Mouse (Mus musculus) urinary bladder, adult 18-20 months (tissue): ENCODE results near the gene Serpina3k.
"Not testable (repeated sequence)": the region's sequence is repeated elsewhere in the genome, so short reads cannot be mapped to it uniquely, and the experiment has no call there.

Experiments
- DNase-seq, 2 experiments: peaks; one replicate each; pipeline ENCODE4 v3.0.0; 2022; ENCODE audit warnings: low spot score in 2 of 2, mixed read lengths in 2 of 2

Serpina3k gene

GRCm38 (mm10) chr12:104338226-104338625 lies at the start of gene Serpina3k, which contains the start of gene Serpina3m:
Serpina3k (plus strand) TSS chr12:104338486.
Serpina3m (plus strand) TSS chr12:104338486.
- not testable (repeated sequence) for DNase-seq

- DNase-seq: no peak
Measured at GRCm38 (mm10) chr12:104289872-104290271, 48.4 kb upstream of the Serpina3k start.

DNA sequence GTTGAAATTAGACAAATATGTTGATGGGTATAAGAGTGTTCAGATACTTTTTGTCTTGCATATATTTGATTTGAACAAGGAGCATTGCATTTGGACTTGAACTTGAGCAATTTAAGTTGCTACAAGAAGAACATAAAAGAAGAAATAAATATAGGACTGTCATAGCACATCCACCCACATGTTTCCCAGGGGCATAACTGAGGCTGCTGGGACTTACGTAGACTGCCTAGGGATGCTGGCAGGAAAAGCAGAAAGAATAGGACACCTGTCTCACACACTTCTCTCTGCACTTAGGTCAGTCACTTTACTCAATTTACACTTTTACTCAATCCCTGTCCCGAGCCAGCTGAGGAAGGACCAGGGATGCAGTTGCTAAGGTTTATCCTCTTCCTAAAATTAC lies 44.3 kb upstream of the Serpina3k start:
- no peak for DNase-seq

GRCm38 (mm10) chr12:104298049-104298448 lies 40.2 kb upstream of the Serpina3k start:
- DNase-seq: no peak

- no peak for DNase-seq
Measured at GRCm38 (mm10) chr12:104305991-104306390, 32.3 kb upstream of the Serpina3k start.

GRCm38 (mm10) chr12:104314253-104314652 lies 24.0 kb upstream of the Serpina3k start, which contains the start of gene Serpina3j:
Serpina3j (plus strand) TSS chr12:104314553.
- DNase-seq: no peak

DNA sequence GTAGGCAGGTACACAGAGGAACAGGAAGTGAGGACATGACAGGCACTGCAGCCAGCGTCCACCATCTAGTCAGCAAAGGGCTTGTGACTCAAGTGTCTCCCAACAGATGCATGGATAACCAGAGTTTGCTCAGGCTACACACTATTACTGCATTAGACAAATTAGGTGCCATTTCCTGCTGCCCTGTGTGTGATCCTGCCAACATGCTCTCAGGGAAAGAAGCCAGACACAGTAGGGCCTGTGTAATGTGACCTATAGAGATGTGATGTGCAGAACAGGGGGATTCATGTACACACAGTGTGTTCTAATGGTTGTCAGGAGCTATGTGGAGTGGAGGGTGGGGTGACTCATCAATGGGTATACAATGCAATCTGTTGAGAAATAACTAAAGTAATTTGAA lies 15.8 kb upstream of the Serpina3k start:
- DNase-seq: no peak

DNA sequence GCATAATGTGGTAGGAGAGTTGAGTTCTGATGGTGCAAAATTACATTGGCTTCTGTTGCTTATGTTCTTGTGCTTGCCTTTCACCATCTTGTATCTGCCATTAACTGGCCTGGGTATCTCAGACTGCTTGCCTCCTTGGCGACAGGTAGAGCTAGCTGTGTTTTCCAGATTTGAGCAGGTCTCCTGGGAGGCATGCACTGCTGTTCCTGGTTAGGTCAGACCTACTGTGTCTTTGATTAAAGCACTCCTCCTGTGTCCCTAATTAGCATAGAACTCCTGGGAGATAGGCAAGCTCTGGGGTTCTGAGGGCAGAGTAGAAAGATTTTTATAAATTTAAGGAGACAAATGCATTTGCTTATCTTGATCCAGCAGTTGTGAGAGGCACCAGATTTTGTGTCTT lies 6.6 kb upstream of the Serpina3k start:
- DNase-seq: no peak

GRCm38 (mm10) chr12:104336873-104337272 lies 1.4 kb upstream of the Serpina3k start:
- DNase-seq: not testable (repeated sequence)

- no peak for DNase-seq
Measured at GRCm38 (mm10) chr12:104338705-104339104, 419 bp downstream of the Serpina3k start.

DNA sequence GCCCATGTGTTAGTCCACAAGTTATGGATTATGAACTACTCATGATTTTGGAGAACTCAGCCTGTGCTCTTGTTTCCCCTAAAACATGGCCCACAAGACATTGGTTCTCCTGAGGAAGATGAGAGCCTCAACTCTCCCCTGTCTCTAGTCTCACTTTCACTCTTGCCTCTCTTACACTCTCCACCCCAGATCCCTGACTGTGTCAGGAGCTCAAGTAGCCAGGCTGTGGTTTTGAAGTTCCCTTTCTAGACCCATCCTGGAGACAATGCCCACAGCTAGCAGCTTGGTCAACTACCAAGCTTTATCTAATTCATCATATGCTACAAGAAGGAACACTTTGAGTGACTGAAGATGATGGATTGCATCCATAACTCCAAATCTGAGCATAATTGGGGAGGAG lies 4.2 kb downstream of the Serpina3k start:
- not testable (repeated sequence) for DNase-seq

DNA sequence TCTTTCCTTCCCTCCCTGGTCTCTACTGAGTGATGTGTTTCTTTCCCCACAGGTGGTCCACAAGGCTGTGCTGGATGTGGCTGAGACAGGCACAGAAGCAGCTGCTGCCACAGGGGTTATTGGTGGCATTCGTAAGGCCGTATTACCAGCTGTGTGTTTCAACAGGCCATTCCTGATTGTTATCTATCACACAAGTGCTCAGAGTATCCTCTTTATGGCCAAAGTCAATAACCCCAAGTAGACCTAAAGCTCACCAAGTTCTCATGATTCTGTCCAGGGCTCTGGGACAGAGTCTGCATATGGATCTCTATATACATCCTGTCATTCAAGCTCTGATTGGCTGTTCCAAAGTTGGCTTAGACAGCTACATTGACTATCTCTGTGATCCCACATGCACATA lies 6.9 kb downstream of the Serpina3k start:
- DNase-seq: no peak

GRCm38 (mm10) chr12:104345707-104346106 lies 7.4 kb downstream of the Serpina3k start:
- DNase-seq: no peak

- no peak for DNase-seq
Measured at GRCm38 (mm10) chr12:104347091-104347490, 8.8 kb downstream of the Serpina3k start.

DNA sequence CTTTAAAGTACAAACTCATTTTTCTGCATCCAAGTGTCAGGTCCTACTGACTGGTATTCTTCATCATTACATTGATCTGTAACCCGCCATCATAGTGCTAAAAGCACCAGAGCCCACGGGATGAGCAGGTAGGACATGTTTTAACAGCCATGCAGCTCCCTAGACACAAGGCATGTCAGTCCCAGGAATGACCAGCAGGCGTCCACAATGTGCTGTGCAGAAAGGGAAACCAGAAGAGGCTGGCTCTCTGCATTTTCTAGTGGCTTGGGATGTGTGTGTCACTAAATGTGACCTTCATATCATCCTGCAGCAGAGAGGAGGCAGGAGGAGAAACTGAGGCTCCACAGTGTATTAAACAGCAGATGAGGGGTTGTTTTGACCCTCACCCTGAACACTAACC lies 13.5 kb downstream of the Serpina3k start:
- peak; percentile 15 to 47 for DNase-seq

- DNase-seq: no peak
Measured at GRCm38 (mm10) chr12:104356006-104356405, 17.7 kb downstream of the Serpina3k start.

GRCm38 (mm10) chr12:104369986-104370385 lies 31.7 kb downstream of the Serpina3k start:
- no peak for DNase-seq

GRCm38 (mm10) chr12:104377179-104377578 lies 38.9 kb downstream of the Serpina3k start:
- not testable (repeated sequence) for DNase-seq

DNA sequence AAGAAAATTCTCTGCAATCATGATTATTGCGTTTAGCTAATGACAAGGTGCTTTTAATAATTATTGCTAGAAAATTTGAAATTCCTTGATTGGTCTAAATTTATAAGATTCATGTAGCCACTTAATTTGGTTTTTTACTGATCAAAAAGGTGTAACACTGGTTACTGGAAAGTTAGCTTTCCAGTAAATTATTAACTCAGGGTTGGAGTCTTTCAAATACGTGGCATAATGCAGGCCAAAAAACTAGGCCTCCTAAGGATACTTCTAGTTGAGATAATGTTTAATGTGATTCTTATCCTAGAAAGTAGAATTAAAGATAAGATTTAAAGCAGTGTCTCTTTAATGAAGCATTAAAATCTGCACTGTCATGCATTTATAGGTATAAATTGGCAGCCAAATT lies 40.1 kb downstream of the Serpina3k start:
- not testable (repeated sequence) for DNase-seq

- not testable (repeated sequence) for DNase-seq
Measured at GRCm38 (mm10) chr12:104378815-104379214, 40.5 kb downstream of the Serpina3k start.

GRCm38 (mm10) chr12:104379856-104380255 lies 41.6 kb downstream of the Serpina3k start:
- DNase-seq: no peak

GRCm38 (mm10) chr12:104381071-104381604 lies 42.9 kb downstream of the Serpina3k start:
- DNase-seq: not testable (repeated sequence)

GRCm38 (mm10) chr12:104385987-104386386 lies 47.7 kb downstream of the Serpina3k start:
- not testable (repeated sequence) for DNase-seq

GRCm38 (mm10) chr12:104386878-104387277 lies 48.6 kb downstream of the Serpina3k start:
- DNase-seq: not testable (repeated sequence)
